Mouse (Mus musculus) brain, adult 2 months (tissue): ENCODE measurements around the gene Gm20696.

Experiments
- DNase-seq: peaks from one replicate; pipeline ENCODE4 v3.0.0; 2011; ENCODE audit warnings: low read depth, low spot score

Gm20696 gene

DNA sequence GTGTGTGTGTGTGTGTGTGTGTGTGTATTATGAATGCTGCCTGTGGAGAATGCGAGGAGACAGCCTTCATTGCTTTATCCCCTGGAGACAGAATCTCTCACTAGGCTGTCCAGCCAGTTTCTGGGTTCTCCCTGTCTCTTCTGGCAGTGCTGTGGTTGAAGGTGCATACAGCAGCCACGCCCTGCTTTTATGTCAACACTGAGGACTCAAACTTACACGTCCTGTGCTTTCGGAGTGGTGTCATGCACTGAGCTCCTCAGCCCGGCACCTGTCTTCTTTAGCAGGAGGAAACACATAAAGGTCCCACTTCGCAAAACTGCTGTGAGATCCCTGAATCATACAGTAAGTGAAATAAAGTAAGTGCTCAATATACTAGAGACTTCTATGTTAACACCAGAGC lies 264.8 kb downstream of the Gm20696 start:
- DNase-seq = no peak

GRCm38 (mm10) chr6:99401211-99401610 lies 265.4 kb downstream of the Gm20696 start:
- DNase-seq = no peak

DNA sequence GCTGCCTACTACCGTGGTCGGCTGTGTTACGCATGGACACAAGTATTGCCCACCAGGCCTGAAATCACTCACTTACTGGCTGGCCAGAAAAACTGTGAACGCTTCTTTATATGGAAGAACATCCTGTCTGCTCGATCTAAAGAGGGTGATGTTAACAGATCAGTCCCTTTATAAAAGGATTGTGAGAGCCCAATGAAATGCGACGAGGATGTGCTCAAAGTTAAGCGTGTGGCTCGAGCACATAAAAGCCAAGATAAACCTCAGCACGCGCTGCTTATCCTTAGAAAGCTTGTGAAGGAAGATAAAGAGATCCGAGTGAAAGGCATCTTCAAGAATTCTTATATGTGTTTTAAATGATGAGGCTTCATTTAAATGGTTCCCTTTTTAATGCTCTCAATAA lies 270.9 kb downstream of the Gm20696 start:
- no peak for DNase-seq

DNA sequence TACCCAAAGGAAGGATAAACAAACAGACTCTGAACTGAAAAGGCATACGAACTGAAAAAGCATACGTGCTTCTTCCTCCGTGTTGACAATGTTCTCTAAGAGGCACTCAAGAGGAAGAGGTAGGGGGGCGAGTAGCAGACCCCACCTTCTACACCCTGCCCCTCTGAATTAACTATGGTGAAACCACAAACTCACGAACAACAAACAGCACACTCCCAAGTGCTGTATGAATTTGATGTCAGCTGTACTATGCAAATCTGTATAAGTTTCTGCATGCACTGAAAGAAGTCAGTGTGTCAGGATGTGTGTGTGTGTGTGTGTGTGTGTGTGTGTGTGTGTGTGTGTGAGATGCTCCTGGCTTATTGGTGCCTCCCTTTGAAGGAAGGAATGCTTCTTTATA lies 271.8 kb downstream of the Gm20696 start:
- no peak for DNase-seq

DNA sequence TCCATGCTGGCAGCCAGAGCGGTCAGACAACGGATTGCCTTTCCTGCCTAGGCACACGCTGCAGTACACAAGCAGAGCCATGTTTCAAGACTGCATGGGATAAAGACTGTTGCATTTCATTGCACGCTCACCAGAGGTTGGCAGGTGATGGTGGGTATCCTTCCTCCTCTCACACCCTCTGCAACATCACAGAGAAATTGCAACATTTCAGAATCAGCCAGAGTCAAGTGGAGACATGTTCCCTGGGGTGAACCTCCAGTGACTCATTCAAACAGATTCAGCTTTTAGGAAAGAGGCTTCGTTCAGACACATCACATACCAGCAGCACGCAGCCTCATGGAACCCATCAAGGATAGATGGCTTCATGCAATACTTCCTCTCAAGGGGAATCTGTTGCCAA lies 274.1 kb downstream of the Gm20696 start:
- DNase-seq = no peak

DNA sequence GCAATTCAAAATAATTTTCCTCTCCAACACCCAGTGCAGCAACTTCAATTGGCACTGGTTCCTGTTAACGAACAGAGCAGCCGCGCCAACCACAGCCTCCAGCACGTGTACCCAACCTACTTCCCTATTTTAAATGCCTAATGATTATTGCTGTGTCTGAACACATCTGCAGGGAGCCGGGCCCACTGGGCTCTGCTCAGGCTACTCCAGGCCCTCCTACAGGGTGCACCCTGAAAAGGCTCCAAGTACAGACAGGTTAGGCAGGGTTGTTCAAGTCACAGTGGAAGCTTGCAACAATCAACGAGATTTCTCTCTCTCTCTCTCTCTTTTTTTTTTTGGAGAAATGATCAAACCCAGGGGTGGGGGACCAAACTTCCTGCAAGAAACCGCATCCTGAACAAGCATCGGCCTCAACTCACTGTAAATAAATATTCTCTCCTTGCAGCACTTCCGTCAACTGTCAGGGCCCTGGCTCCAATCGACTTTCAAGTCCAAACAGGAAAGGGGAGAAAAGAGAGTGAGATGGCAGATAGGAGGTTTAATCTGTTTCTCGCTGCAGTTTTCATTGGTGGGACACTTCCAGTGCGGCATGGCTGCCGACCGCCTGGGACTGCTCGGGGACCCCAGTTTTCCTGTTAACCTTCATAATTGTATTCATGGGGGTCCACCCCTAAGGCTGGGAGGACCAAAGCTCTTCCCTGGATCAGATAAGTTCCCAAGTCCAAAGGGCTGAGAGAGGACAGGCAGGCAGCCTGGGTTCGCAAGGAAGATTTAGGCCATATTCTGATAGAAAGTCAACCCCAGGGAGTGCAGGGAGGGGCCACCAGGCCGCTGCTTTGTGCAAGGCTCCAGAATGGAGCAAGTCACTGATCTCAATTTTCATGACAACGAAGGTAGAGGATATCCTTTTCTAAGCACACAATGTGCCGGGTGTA lies 277.6 kb downstream of the Gm20696 start:
- no peak for DNase-seq

DNA sequence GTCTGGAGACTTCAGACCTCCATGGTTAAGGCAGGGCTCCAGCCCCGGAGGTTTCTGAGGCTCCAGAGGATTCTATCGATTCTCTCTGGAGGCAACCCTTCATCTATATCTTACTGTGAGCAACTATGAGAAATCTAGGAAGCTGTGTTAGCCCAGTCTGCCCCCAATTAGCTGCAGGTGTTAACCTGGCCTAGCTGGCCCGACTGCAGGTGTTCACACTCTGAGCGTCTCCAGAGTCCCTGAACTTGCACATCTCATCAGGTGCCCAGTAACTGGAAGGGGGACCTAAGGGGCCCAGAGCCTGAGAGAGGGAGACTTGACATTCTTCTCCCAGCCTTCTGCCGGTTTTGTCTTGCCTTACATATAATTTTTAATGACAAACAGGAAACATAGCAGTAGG lies 278.6 kb downstream of the Gm20696 start:
- DNase-seq = no peak

DNA sequence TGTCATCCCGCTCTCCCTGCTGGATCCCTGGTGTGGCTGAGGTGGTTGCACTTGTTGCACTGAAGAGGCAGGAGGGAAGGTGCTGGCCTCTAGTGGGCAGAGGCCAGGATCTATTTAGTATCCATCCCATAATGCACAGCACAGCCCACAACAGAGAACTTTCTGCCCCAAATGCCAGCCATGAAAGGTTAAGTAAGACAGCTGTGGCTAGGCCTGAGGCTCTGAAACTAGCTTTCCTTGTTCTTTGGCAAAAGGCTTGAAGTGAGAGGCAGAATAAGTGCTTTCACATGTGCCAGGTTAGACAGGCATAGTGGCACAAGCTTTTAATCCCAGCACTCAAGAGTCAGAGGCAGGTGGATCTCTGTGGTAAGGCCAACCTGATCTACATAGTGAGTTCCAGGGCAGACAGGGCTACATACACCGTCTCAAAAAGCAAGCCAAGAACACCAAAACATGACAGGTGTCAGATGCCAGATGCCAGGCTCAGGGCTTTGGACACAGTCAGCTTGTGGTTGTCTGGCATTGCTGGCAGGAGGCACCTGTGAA lies 281.5 kb downstream of the Gm20696 start:
- DNase-seq = peak; percentile 61

- DNase-seq = no peak
Measured at GRCm38 (mm10) chr6:99383846-99384472, 282.6 kb downstream of the Gm20696 start.

GRCm38 (mm10) chr6:99380146-99380545 lies 286.5 kb downstream of the Gm20696 start:
- DNase-seq = no peak

DNA sequence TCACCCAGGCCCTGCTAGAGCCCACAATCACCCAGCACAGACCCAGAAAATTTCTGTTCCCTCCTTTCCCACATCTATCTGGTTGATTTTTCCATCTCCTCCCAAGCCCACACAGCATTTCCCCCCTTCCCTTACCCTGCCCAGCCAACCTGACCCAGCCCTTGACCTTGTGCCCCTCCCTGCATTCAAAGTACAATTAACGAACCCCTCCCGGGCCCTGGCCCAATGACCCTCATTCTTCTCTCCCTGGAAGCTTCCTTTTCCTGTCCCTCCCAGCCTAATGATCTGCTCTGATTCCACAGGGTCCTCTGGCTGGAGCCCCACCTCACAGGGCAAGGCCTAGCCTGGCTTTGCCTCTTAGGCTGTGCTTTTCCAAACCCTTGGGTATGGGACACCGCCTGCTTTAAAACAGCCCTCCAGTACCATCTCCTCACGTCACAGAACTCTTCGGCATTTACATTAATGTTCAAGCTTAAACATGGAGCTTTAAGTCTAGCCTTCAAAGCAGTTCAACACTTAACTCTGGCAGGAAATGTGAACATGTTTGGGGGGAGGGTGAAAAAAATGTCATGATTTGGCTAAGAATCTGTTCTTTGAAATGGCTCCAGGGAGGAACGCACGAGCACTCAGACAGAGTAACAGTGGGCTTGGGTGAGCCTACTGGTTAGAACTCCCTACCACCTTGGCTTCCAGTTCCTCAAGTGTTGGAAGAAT lies 287.4 kb downstream of the Gm20696 start:
- no peak for DNase-seq

GRCm38 (mm10) chr6:99377716-99378115 lies 288.9 kb downstream of the Gm20696 start:
- no peak for DNase-seq

- DNase-seq = peak; percentile 63
Measured at GRCm38 (mm10) chr6:99377131-99377530, 289.5 kb downstream of the Gm20696 start.

DNA sequence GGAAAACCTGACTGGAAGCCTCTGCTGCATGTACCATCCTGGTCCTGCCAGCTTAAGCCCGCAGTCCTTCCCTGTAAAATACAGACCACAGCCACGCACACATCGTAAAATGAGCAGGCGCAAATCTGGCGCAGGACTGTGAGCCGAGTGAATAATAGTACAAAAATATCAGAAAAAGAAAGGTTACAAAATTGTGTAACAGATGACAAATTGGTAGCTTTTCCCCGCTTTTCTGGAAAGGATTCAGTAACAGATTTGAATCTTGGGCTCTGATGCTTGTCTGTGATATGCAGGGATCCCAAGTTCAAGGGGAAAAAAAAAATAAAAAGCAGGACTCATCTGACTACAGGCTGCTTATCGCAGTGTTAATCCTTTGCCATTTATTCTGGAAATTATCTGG lies 289.9 kb downstream of the Gm20696 start:
- peak; percentile 34 for DNase-seq

GRCm38 (mm10) chr6:99375865-99376264 lies 290.7 kb downstream of the Gm20696 start:
- DNase-seq = peak; percentile 81

DNA sequence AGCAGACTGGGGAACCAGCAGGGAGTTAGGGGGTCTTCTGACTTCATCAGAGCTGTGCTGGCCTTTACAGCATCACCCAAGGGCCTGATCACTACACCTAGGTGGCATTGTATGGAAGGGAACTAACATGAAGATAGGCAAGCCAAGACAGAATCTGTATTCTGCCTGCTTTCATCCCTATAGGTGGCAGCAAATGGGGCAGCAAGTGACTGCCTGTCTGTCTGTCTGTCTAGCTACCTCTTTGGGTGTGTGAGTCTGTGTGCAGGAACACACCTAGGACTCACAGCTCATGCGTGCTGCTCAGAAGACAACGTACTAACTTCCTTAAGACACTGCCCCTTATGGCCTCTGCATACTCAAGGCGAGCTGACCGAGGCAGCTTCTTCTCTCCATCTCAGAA lies 291.2 kb downstream of the Gm20696 start:
- DNase-seq = no peak

DNA sequence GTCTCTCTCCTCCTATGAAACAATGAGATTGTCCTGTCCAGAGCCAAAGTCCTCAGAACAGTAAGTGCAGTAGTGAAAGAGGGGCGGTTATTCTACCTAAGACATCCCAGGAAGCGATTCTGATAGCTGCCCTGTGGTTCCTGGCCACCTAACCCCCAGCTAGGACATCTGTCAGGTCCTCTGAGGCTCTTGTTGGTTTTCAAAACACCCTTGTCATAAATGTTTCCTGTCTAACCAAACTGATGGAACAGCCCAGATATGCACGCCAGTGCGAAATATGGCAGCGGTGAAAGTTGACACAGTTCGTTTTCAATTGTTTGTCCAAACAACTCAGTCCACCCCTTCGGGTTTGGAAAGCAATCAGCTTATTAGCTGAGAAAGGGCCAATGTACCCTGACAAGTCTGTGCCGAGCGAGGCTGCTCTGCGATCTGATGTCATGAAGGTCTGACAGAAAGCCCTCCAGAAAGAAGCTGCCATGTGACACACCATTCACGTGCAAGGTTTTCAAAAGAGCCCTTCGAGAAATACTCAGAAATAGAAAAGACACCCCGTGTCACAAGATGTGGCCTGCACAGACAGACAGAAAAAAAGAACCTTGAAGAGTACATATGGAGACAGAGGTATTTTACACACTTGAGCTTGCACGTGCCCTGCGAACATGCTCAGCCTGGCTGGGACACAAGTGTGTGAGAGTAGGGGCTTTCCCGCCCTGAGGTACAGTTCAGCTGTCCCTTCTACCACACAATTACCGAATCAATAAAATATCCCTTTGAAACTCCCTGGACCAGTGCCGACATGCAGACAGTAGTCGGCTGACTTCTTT lies 291.9 kb downstream of the Gm20696 start:
- DNase-seq = no peak

- DNase-seq = no peak
Measured at GRCm38 (mm10) chr6:99372427-99372826, 294.2 kb downstream of the Gm20696 start.

DNA sequence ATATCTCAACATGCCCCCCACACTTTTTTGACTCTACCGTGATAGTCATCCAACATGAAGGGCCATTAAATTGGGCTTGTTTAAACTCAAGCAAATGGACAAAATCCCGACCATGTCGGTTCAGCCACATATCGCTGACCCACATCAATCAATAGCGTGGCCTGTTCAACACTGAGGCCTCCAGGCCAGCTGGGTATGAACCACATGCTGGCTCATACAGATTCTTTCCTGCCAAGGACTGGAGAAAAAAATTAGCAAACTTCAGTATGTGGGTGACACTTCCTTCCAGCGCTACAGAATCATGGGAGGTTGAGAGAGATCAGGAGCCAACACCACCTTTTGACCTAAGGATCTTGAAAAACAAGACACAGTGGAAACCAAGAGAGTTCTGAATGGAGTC lies 294.6 kb downstream of the Gm20696 start:
- DNase-seq = no peak

- DNase-seq = no peak
Measured at GRCm38 (mm10) chr6:99369931-99370330, 296.7 kb downstream of the Gm20696 start.

- DNase-seq = no peak
Measured at GRCm38 (mm10) chr6:99369156-99369555, 297.4 kb downstream of the Gm20696 start.
